Mouse (Mus musculus) adrenal gland, postnatal 4 days (tissue): Measurements from ENCODE around the gene Gemin5. TPM values are rescaled to one million over a fixed set of nuclear protein-coding genes. Genes with fewer than 3 reads are reported as not detected.

ENCODE experiments used
- DNase-seq, 2 experiments: peaks; one replicate each; pipeline ENCODE4 v3.0.0; 2021 to 2022; ENCODE audit warnings: low spot score in 2 of 2, mixed read lengths in 2 of 2
- total RNA-seq, 2 experiments: library from RNA; stranded (reverse); gene quantifications; 2 replicates each; pipeline ENCODE4 v1.2.3; 2021

Gene Gemin5
- total RNA-seq, 2 experiments from 2014 or later: 19.9 to 26.3 TPM

DNA sequence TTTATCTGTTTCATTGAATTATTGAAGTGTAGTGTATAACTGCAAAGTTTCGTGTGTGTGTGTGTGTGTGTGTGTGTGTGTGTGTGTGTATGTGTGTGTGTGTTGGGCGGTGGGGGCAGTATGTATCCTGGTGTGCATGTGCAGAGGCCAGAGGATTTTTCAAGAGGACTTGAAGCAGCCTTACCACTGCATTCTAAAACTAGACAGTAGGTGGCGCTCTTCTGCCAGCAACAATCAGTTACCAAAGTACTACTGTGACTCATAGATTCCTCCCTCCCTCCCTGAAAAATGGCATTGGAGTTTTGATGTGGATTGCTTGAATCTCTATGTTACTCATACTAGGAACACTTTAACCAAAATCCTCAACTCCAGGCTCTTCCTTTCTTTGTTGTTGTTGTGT, 11.2 kb upstream of the Gemin5 start:
- peak; percentile 22 for DNase-seq

DNA sequence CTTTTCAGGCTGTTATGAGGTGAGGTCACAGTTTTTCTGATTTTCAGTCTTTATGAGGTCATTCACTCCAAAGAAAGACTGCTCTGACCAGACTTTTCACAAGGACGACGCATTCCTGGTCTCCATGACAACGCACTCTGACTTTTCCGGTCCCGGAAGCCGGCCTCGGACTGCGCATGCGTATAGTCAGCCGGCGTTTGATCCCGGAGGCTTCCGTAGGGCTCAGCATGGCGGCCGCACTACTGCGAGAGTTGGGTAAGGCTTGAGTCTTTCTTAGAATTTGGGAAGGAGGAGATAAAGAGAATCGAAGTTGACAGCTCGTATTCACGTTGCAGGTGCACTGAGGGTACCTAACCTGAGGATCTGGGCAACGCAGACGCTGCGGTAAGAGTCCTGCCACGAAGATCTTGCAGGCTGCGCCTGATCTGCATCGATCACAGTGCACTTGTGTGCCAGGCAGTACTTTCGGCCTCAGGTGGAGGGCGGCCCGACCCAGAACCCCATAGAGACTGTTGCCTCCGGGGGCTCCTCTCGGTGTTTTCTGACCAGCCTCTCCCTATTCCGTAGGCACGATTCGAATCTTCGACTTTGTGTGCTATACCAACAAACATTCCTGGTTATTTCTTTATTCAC, 3.2 kb upstream of the Gemin5 start, which contains the start of gene Mrpl22:
Gene Mrpl22, plus strand, starts transcription at position 203 of the 633 bp plus-strand sequence.
- peak; percentile 93 to 95 for DNase-seq

DNA sequence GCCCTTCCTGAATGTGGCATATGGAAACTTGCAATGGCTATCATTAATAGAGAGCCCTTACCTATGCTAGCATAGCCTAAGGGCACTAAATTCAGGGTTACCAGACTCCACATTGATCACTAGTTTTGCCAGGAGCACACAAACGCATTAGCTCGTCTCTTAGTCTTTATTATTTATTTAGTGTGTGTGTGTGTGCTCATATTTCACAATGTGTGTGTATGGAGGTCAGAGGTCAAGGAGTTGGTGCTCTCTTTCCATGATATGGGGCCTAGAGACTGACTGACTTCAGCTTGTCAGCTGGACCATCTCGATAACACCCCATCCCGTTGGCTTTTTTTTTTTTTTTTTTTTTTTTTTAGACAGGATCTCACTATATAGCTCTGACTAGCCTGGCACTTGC, 1.3 kb upstream of the Gemin5 start:
- no peak for DNase-seq

DNA sequence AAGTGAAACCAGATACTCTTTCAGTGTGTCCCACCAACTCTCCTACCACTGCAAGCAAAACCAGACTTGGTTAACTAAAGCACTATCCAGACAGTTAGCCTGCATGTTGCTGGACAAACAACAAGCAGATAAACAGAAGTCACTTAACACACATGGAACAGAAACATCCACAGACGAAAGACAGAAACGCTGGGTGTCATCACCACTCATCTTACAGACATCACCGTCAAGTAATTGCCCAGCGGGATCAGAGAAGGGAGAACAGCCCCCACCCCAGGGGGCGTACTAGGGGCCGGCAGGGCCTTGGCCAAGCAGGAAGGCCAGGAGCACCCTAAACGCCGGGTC, 545 bp downstream of the Gemin5 start:
- no peak for DNase-seq

DNA sequence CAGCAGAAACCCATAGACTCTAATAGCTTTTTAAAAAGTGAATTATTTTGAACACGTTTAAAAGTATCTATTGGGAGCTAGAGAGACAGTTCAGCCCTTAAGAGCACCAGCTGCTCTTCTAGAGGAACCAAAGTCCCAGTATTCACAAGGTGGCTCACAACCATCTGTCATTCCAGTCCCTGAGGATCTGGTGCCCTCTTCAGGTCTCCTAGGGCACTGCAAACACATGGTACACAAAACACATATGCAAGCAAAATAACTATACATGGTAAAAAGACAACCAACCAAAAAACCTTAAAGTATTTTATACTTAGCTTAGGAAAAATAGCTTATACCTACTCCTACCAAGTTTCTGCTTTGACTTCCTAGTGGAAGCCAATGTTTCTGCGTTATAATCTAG, 3.3 kb downstream of the Gemin5 start:
- no peak for DNase-seq

DNA sequence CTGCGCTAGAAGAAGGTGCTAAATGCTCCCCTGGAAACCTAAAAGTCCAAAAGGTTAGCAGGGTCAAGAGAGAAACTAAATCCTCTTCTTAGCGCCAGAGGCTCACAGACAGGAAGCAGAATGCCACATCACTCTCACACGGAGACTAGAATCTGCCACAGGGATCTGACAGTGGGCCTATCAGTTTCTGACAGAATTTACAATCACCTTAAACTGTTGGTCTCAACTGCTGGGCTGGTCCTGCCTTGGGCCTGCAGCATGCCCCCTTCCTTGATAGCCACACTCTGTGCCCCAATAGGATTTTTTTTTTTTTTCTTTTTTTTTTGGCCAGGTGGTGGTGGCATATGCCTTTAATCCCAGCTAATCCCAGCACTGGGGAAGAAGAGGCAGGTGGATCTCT, 11.5 kb downstream of the Gemin5 start:
- DNase-seq: no peak

DNA sequence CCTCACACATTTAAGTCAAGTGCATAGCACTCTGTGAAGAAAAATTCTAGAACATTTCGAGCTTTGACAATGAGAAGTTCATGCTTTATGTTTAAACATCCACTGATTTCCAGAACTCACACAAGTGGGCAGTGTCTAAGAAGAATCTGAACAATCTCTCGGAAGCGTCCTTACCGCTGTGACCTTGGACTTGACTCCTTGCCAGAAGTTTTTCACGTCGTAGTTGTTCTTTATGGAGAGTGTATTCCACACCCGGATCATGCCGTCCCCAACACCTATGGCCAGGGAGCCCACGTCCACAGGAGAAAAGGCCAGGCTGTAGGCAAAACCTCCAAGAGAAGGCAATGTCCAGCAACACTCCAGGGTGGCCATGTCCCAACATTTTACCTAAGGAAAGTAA, 12.9 kb downstream of the Gemin5 start:
- no peak for DNase-seq

DNA sequence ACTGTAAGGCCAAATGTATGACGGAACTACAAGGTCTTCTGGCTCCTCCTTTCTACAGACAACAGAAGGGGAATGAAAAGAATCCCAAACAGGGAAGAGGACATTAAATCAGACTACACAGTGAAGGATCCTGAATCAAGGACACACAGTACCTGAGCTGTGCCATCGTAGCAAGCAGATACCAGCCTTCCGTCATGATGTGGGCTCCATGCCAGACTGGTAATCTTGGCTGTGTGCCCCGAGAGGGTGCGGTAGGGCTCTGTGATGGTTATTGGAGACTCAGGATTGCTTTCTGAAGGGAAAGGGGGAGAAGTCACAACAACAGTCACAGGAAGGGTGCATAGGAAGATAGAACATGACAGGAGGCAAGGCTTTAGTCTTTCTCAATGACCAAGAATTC, 22.1 kb downstream of the Gemin5 start:
- peak; percentile 25 to 42 for DNase-seq

DNA sequence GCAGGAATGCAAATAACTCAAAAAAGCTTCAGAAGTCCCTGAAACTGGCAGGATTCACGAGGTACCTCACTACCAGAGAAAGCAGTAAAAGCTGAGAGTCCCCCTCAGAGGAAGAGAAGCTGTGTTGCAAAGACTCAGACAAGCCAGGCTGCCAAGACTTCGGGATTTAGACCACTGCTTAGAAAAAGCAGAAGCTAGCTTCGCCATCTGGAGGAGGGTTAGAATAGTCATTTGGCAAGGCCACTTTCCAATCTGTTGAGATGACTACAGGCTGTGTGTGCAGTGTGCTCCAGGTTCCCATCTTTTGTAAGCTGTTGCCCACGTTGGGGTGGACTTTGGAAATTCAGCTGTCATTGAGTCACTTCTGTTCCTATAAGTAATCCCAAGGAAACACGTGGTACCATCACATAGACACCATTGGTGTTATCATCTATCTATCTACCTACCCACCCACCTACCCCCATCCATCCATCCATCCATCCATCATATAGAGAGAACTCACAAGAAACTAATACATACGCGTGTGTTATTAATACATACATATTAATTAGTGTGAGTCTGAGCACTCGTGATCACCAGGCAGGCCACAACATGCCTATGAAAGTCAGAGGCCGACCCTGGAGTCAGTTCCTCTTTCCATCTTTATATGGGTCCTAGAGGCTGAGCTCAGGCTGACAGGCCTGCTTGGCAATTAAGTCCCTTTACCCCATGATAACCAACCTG, 24.5 kb downstream of the Gemin5 start:
- no peak for DNase-seq

DNA sequence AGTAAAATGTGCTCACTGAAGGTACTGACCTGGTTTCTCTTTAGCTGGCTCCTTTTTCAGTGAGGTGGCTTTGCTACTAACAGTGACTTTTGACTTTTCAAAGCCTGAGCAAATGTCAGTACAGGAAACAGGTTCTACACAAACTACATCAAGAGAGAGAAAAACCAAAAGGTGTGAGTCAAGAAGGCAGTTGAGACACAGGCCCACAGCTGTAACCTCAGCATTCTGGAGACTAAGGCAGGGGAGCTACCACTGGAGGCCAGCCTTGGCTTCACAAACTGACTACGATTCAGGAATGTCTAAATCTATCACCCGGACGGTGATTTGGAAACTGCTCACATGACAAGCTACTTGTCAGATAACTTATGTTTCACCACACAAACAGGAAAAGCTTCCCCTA, 28.9 kb downstream of the Gemin5 start:
- DNase-seq: no peak

DNA sequence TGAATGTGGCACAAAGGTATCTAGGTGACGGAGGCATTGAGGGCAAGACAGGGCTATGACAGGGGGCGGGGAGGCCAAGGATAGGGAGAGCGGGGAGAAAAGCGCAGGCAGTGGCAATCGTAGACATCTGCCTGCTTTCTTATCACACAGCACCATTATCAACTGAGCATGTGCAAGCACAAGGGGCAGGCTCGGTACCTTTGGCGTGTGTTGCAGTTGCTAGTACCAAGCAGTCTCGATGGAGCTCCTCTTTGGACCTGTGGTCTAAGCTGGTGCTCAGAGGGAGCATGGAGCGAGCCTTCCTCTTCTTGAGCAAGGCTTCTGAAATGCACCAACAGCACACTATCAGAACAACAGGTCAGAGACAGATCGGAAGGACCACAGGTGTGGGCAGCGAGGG, 29.5 kb downstream of the Gemin5 start:
- no peak for DNase-seq

DNA sequence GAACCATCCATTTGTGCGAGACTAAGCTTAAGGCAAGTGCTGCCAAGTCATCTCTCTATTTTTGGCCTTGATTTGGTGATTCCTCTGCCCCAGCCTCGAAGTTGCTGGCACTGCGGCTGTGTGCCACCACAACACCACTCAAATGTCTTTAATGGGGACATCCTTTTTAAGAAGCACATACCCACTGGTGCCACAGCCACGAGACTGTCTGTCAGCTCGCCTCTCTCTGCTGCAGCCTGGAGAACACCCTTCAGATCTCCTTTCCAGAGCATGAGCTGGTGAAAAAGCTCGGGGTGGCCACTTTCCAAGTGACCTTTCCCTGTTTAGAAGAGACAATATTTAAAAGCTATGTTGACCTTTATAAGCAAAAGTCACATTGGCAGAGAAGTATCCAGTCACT, 31.7 kb downstream of the Gemin5 start:
- no peak for DNase-seq

DNA sequence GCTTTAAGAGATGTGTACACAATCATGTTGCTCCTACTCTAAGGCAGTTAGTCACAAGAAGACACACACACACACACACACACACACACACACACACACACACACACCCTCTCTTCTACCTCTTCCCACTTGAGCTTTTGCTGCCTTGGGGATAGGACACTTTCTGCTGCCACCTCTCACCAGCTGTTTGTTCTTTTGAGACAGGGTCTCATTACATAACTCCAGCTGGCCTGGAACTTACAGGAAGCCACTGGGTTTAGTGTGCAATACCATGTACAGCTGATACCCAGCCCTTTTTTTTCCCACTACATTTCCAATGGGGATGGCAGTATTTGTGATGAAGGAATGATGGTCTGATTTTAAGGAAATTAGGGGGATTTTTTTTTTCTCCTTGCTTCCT, 33.0 kb downstream of the Gemin5 start:
- no peak for DNase-seq

DNA sequence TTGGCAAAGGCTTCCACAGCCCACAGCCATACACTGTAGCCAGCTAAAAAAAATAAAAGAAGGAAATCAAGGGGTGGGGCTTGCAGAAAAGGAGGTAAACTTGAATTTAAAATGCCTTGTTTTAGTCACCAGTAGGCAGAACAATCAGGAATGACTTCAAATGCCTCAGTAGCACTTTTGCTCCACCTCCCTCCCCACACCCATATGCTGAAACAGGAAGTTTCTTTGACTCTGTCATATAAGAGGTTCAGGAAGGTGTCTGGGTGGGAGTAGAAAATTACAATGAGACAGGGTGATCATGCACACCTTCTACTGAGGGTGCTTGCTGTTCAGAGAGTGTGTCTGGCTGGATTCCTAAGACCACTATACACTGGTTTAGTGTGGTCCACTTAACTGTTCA, 33.5 kb downstream of the Gemin5 start:
- no peak for DNase-seq

DNA sequence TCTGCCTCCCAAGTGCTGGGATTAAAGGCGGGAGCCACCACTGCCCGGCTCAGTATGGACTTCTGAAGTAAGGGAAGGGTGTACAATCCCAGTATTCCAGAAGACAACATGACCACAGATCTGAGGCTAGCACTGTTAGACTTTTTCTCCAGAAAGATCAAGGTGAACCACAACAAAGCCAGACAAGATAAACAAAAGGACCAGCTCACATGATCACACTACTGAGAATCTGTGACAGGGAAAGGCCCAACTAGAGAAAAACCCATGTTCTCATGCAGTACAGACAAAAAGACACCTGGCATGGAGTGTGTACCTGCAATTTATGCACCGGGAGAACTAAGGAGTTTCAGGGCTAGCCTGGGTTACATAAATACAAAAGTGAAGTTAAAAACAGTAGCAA, 36.3 kb downstream of the Gemin5 start:
- DNase-seq: no peak

DNA sequence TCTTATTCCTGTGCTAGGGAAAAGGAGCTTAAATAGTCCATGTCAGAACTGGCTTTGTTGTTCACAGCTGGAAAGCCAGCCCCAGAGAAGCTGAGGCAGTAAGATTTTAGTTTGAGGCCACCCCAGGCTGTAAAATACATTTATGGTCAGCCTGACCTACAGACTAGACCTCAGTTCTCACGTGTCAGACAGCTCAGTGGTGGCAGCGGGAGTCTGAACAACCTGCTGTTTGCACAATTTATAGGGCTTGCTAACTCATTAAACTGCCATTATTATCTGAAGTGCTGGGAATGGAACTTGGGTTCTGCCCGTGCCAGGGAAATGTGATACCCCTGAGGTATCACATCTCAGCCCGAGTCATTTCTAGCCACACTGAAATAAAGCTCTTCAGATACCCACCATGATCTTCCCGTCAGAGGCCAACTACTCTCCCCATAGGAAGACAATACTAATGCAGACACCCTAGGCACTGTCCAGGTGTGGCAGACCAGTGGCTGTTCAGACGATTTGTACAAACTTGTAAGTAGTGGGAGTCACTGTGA, 39.0 kb downstream of the Gemin5 start:
- DNase-seq: no peak

DNA sequence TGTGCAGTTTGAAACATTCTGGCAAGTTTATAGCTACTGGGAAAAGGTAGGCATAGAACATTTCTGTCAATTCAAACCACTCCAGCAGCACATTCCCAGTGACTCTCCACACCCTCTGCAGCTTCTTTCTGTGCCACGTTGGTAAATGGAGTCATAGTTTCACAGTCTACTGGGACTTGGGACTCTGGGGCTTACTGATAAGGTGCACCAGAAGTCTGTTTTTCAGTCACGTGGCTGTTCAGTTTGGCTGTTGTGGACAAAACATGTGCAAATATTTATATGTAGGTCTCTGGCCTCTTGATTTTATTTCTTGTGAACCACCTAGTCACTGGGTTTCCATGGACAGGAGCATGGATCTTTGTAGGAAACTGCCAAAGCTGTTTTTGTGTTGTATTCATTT, 40.8 kb downstream of the Gemin5 start:
- DNase-seq: no peak

DNA sequence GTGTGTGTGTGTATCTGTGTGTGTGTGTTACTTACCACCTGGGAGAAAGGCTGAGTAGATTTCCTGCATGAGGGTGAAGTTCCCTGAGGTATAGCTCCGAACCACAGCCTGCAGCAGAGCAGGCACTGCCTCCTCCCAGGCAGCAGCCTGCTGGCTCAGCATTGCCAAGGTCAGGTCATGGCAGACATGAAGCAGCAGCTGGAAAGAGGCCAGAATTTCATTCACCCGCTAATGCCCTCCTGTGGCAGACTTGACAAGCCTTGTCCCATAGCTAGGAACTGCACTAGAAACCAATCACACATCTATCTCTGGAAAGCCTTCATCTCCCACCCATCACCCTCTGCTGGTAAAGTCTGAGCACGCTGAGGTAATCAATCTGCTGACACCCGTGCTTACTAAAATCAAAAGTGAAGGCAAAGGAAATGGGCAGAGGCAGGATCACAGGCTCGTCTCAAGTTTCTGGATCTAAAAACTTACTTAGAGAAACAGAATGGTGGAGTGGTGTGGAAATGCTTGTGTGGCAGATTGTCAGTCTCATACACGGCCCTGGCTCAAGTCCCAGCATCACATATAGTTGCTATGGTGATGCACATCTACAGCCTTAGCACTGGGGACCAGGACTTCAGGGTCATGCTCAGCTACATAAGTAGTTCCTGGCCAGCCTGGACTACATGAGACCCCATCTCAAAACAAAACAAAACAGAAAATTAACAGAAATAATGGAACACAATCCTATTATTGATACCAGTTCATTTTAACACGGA, 41.8 kb downstream of the Gemin5 start:
- peak; percentile 16 to 68 for DNase-seq

DNA sequence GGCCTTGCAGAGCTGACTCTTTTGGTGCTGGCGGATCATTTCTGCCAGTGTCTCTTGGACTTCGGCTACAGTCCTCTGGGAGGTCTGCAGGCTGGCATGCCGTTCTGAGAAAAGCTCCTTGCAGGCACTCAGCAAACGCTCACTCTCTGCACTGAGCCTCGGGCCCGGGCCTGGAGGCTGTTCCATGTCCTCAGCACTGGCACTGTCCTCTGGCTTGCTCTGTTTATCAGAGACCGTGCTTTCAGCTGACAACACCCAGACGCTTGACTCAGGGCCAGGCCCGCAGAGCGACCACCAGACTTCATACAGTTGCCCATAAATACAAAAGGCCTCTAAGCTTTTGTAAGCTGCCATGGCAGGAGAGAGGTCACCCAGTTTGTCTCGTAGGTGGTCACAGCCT, 43.3 kb downstream of the Gemin5 start:
- no peak for DNase-seq

DNA sequence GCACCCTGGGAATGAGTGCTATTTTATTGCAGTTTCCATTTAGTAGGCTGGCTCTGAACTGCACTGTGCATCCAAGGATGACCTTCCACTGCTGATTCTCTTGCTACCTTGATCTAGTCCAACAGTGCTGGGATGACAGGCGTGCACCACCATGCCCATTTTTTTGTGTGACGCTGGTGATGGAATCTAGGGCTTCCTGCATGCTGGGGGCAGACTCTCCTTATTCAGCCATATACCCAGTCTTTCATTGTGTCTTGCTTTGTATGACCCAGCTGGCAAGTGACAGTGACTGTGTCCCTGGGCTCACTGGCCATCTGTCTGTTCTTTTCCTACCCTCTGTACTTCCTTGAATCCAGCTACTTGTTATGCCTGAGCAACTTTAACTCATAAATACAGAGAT, 44.6 kb downstream of the Gemin5 start:
- DNase-seq: no peak

DNA sequence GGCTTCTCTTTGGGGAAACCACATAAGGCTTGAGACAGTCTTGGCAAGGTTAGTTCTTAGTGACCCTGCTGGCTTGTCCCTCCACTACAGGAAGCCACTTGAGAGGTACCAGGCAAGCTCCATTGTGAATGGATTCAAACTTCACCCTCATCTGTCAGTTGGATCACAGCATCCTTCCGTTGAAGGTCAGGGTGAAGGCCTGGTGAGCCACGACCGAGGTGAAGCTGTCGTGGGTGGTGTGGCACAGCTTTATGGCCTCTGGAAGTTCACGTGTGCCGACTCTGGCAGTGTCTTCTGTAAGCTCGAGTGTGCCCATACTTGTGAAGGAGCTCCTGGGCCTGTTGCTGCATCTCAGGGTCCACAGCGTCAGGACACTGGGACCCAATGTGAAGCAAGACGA, 47.0 kb downstream of the Gemin5 start:
- no peak for DNase-seq

DNA sequence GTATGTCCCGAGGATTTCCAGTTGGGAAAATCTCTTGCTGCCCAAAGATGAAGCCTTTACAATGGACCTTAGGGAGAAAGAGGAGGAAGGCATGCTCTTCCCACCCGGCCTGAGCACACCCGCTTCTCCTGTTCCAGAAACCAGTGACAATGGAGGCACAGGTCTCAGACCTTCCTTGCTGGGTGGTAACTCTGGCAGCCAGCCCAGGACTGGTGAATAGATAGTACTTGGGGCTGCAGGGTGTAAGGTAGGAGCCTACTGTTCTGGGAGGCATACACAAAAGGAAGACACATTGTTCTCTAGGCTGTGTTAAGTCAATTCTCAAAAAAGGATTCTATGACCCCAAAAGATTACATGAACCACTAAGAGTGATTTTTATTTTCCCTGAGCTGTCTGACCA, 47.7 kb downstream of the Gemin5 start:
- DNase-seq: no peak
